Comparison of ENCODE assay signal across 19 mouse cellular contexts in genomic region chr2:29439857-29440502, GRCm38 (mm10).
A peak's percentile ranks its signal among the peaks of the same experiment; 100 is the strongest.
DNase-seq lines count a peak whose midpoint lies in the region; ATAC-seq lines count a peak whose summit lies in the region.
"Had no signal": no experiment of that assay in that cellular context is flagged by ENCODE, and none has a peak within 500 bp of the region (broad histone marks: within the 10 kb centered on the region; RNA-seq: fewer than 3 reads in every experiment).

No protein-coding gene starts in this region.

- DNase-seq in hindbrain, embryonic 10.5 days (ENCODE audit: low spot score): no peak
- DNase-seq in forebrain, embryonic 10.5 days (ENCODE audit: extremely low spot score, low spot score): no peak
- DNase-seq in induced T-regulatory cell, adult 2 months (ENCODE audit: low read depth): peak; percentile 24
- DNase-seq in frontal cortex, postnatal 36 days (ENCODE audit: low spot score in 2 of 2): no peak
- no peak for DNase-seq in embryo, embryonic 9.5 days (ENCODE audit: extremely low spot score)
- DNase-seq: adrenal gland, postnatal 10 days; cerebellum, adult 18-20 months; gastrocnemius, postnatal 25 days; heart, postnatal 10 days; kidney, adult 18-20 months; kidney, postnatal 25 days; lung, adult 2 months; lung, postnatal 4 days had no signal

- no peak overlapping the region for H3K4me2 ChIP-seq in hindbrain, embryonic 12.5 days (replicated peaks)
- no peak overlapping the region for H3K4me2 ChIP-seq in neural tube, embryonic 13.5 days
- no peak overlapping the region for H3K4me2 ChIP-seq in neural tube, embryonic 15.5 days
- H3K4me2 ChIP-seq: embryonic facial prominence, embryonic 15.5 days; neural tube, embryonic 12.5 days had no signal

- H3K36me3 ChIP-seq in hindbrain, embryonic 12.5 days: no peaks in the 10 kb centered on the region
- no peaks in the 10 kb centered on the region for H3K36me3 ChIP-seq in hindbrain, embryonic 10.5 days
- H3K36me3 ChIP-seq in neural tube, embryonic 13.5 days: no peaks in the 10 kb centered on the region
- no peaks in the 10 kb centered on the region for H3K36me3 ChIP-seq in neural tube, embryonic 15.5 days
- H3K36me3 ChIP-seq in forebrain, embryonic 10.5 days (replicated peaks): no peaks in the 10 kb centered on the region
- H3K36me3 ChIP-seq: embryonic facial prominence, embryonic 15.5 days; neural tube, embryonic 12.5 days had no signal

- H3K27ac ChIP-seq in hindbrain, embryonic 12.5 days: 0 out of 2 replicates have a peak overlapping the region, but pooled peaks have one; percentile 23
- no peak overlapping the region for H3K27ac ChIP-seq in hindbrain, embryonic 10.5 days
- H3K27ac ChIP-seq in neural tube, embryonic 13.5 days (replicated peaks): peak overlapping the region; percentile 28; the same call in 1 of the 2 replicates
- no peak overlapping the region for H3K27ac ChIP-seq in neural tube, embryonic 15.5 days (replicated peaks)
- peak overlapping the region; percentile 68 for H3K27ac ChIP-seq in forebrain, embryonic 10.5 days
- H3K27ac ChIP-seq: embryonic facial prominence, embryonic 15.5 days; neural tube, embryonic 12.5 days had no signal

- 45% methylated on average over 7 of the region's 7 CpGs for WGBS in hindbrain, embryonic 12.5 days
- 49% methylated on average over 7 of the region's 7 CpGs for WGBS in hindbrain, embryonic 10.5 days
- WGBS in neural tube, embryonic 13.5 days: 59% methylated on average over 7 of the region's 7 CpGs
- 46% methylated on average over 7 of the region's 7 CpGs for WGBS in neural tube, embryonic 15.5 days
- WGBS in forebrain, embryonic 10.5 days: 44% methylated on average over 7 of the region's 7 CpGs

- peaks cover 19% of the 10 kb centered on the region for H3K4me1 ChIP-seq in hindbrain, embryonic 12.5 days
- H3K4me1 ChIP-seq in hindbrain, embryonic 10.5 days (replicated peaks): peaks cover 41% of the 10 kb centered on the region
- H3K4me1 ChIP-seq in neural tube, embryonic 13.5 days (replicated peaks): peaks cover 24% of the 10 kb centered on the region
- peaks cover 18% of the 10 kb centered on the region for H3K4me1 ChIP-seq in neural tube, embryonic 15.5 days
- peaks cover 63% of the 10 kb centered on the region for H3K4me1 ChIP-seq in forebrain, embryonic 10.5 days

- no peak for ATAC-seq in hindbrain, embryonic 12.5 days (ENCODE audit: low FRiP score)
- no peak for ATAC-seq in neural tube, embryonic 13.5 days (ENCODE audit: low read depth)
- no peak for ATAC-seq in neural tube, embryonic 15.5 days (ENCODE audit: low FRiP score)
- ATAC-seq: hindbrain, embryonic 16.5 days had no signal

- no peak overlapping the region for H3K4me3 ChIP-seq in hindbrain, embryonic 12.5 days
- H3K4me3 ChIP-seq in hindbrain, embryonic 10.5 days: no peak overlapping the region
- H3K4me3 ChIP-seq in neural tube, embryonic 13.5 days: no peak overlapping the region
- H3K4me3 ChIP-seq in neural tube, embryonic 15.5 days (replicated peaks): no peak overlapping the region
- H3K4me3 ChIP-seq in forebrain, embryonic 10.5 days: no peak overlapping the region
- H3K4me3 ChIP-seq: embryonic facial prominence, embryonic 15.5 days; neural tube, embryonic 12.5 days had no signal

- no peaks in the 10 kb centered on the region for H3K9me3 ChIP-seq in hindbrain, embryonic 12.5 days (replicated peaks)
- no peaks in the 10 kb centered on the region for H3K9me3 ChIP-seq in hindbrain, embryonic 10.5 days
- H3K9me3 ChIP-seq in neural tube, embryonic 13.5 days: no peaks in the 10 kb centered on the region
- H3K9me3 ChIP-seq in neural tube, embryonic 15.5 days (replicated peaks): no peaks in the 10 kb centered on the region
- no peaks in the 10 kb centered on the region for H3K9me3 ChIP-seq in forebrain, embryonic 10.5 days
- H3K9me3 ChIP-seq: embryonic facial prominence, embryonic 15.5 days; neural tube, embryonic 12.5 days had no signal

- H3K9ac ChIP-seq in hindbrain, embryonic 12.5 days: no peak overlapping the region
- no peak overlapping the region for H3K9ac ChIP-seq in neural tube, embryonic 13.5 days
- no peak overlapping the region for H3K9ac ChIP-seq in neural tube, embryonic 15.5 days (replicated peaks)
- H3K9ac ChIP-seq: embryonic facial prominence, embryonic 15.5 days; neural tube, embryonic 12.5 days had no signal

- H3K27me3 ChIP-seq in hindbrain, embryonic 12.5 days: no peaks in the 10 kb centered on the region
- H3K27me3 ChIP-seq in hindbrain, embryonic 10.5 days (ENCODE audit: insufficient read depth, poor library complexity, severe bottlenecking): no peaks in the 10 kb centered on the region
- H3K27me3 ChIP-seq in neural tube, embryonic 13.5 days: no peaks in the 10 kb centered on the region
- no peaks in the 10 kb centered on the region for H3K27me3 ChIP-seq in neural tube, embryonic 15.5 days (replicated peaks)
- no peaks in the 10 kb centered on the region for H3K27me3 ChIP-seq in forebrain, embryonic 10.5 days (ENCODE audit: poor library complexity, severe bottlenecking)
- H3K27me3 ChIP-seq: embryonic facial prominence, embryonic 15.5 days; neural tube, embryonic 12.5 days had no signal

Comparison
In these comparisons a context has a peak if more than half of its experiments do, and no peak if none do; other contexts are left out.
1. H3K27ac ChIP-seq: peak in hindbrain, embryonic 12.5 days (single experiment), neural tube, embryonic 13.5 days (single experiment) and forebrain, embryonic 10.5 days (single experiment); none in hindbrain, embryonic 10.5 days (single experiment) and neural tube, embryonic 15.5 days (single experiment).